In the genomic region with DNA sequence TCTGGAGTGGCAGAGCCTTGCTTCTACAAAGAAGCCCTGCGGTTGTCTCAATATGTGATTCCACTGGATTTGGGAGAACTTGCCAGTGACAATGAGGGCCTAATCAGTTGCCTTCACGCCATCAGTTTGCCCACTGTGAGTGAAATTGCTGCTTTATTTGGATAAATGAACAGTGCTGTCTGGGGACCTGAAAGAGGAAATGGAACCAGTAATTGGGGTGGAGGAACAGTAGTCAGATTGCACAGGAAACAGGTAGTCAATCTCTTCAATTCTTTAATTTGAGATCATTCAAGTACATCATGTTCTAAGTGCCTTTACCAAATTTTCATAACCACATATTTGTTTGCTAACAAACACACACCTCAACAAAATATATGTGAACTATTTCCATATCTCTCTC, we compare ENCODE assay signal across 23 mouse cellular contexts.
"Had no signal": no experiment of that assay in that cellular context is flagged by ENCODE, and none has a peak within 500 bp of the region (broad histone marks: within the 10 kb centered on the region; RNA-seq: fewer than 3 reads in every experiment).

No protein-coding gene starts in this region.

- H3K9me3 ChIP-seq: liver, embryonic 13.5 days; liver, embryonic 15.5 days; stomach, embryonic 15.5 days had no signal

- H3K4me3 ChIP-seq: liver, embryonic 13.5 days; liver, embryonic 15.5 days; midbrain, embryonic 10.5 days; midbrain, embryonic 12.5 days; myocyte; neural tube, embryonic 13.5 days; stomach, embryonic 15.5 days had no signal

- H3K27me3 ChIP-seq: liver, embryonic 13.5 days; liver, embryonic 15.5 days; midbrain, embryonic 12.5 days; neural tube, embryonic 13.5 days; stomach, embryonic 15.5 days had no signal

- DNase-seq: liver, embryonic 13.5 days; lung, adult 18-20 months; lung, embryonic 14.5 days; lung, postnatal 10 days; lung, postnatal 36 days; midbrain, embryonic 14.5 days; retina, postnatal 1 day; right cerebral cortex, adult 18-20 months; right cerebral cortex, postnatal 25 days; right cerebral cortex, postnatal 4 days; spleen, adult 18-20 months; thymus, adult 2 months; thymus, postnatal 25 days; thymus, postnatal 4 days had no signal

- H3K36me3 ChIP-seq: liver, embryonic 13.5 days; liver, embryonic 15.5 days; midbrain, embryonic 12.5 days; stomach, embryonic 15.5 days had no signal

- H3K4me2 ChIP-seq: liver, embryonic 13.5 days; liver, embryonic 15.5 days; lung, embryonic 14.5 days; midbrain, embryonic 12.5 days; neural tube, embryonic 13.5 days; stomach, embryonic 15.5 days had no signal

- H3K9ac ChIP-seq: liver, embryonic 13.5 days; liver, embryonic 15.5 days; lung, embryonic 14.5 days; midbrain, embryonic 12.5 days; neural tube, embryonic 13.5 days; stomach, embryonic 15.5 days had no signal

- H3K4me1 ChIP-seq: midbrain, embryonic 10.5 days; midbrain, embryonic 12.5 days had no signal

- ATAC-seq: midbrain, embryonic 16.5 days had no signal

- H3K27ac ChIP-seq: liver, embryonic 13.5 days; liver, embryonic 15.5 days; macrophage; midbrain, embryonic 10.5 days; midbrain, embryonic 12.5 days; neural tube, embryonic 13.5 days; stomach, embryonic 15.5 days; stomach, postnatal 0 days had no signal
